ENCODE assay signal across 8 mouse cellular contexts in the genomic region with DNA sequence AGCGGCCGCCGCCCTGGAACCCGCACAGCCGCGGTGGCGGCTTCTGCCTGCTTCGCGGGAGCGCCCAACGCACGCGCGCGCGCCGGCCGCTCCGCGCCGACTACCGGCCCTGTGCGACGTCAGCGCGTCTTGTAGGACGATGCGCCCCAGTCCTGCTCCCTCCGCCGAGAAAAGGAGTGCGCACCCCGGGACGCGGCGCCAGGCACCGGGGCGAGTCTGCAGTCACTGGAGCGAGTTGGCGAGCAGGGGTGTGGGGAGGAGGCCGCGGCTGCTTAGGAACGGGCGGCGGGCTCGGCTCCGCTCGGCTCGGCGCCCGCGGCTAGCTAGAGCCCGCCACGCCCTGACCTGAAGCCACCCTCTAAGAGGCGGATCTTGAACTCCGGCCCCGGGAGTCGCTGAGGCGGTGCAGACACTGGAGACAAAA. TPM values are rescaled to one million over a fixed set of nuclear protein-coding genes. Genes with fewer than 3 reads are reported as not detected.
DNase-seq lines count a peak whose midpoint lies in the region; ATAC-seq lines count a peak whose summit lies in the region.

A gene (minus strand): TSS at position 86 of the 424 bp plus-strand sequence.

- WGBS in heart, embryonic 14.5 days = under 1% methylated on average over 52 of the region's 58 CpGs
- WGBS in liver, embryonic 13.5 days (ENCODE audit: insufficient replicate concordance) = 0% methylated on average over 58 of the region's 58 CpGs
- whole genome bisulfite sequencing in neural tube, embryonic 12.5 days = under 1% methylated on average over 58 of the region's 58 CpGs

- H3K9ac ChIP-seq in heart, embryonic 14.5 days (ENCODE audit: low read length) = peak within 1 kb of the TSS; percentile 96
- H3K9ac ChIP-seq in liver, embryonic 13.5 days = peak within 1 kb of the TSS; percentile 92
- peak within 1 kb of the TSS; percentile 97 for H3K9ac ChIP-seq in neural tube, embryonic 12.5 days

- H3K4me1 ChIP-seq in brown adipose tissue, adult 24 weeks (ENCODE audit: control insufficient read depth, insufficient read depth, insufficient read length, low read length) = no peaks in the 10 kb centered on the region; the same call in 1 of the 2 replicates
- peaks cover 0 to 6% of the 10 kb centered on the region in 2 experiments; a peak in 2 of 4 replicates for H3K4me1 ChIP-seq in heart, embryonic 14.5 days (ENCODE audit: control insufficient read depth in 2 of 2, insufficient read depth in 2 of 2, low read length in 2 of 2)
- H3K4me1 ChIP-seq in liver, embryonic 13.5 days (replicated peaks) = peaks cover 17% of the 10 kb centered on the region
- H3K4me1 ChIP-seq in neural tube, embryonic 12.5 days = peaks cover 5% of the 10 kb centered on the region; the same call in 1 of the 2 replicates

- peak; percentile 72 for ATAC-seq in CD4-positive, CD25-positive, alpha-beta regulatory T cell, adult 4 months
- peak; percentile 84 for ATAC-seq in heart, embryonic 14.5 days (ENCODE audit: insufficient number of reproducible peaks, insufficient read depth, low FRiP score, low read depth)
- ATAC-seq in liver, embryonic 13.5 days (ENCODE audit: low read depth) = peak; percentile 77
- peak; percentile 92 for ATAC-seq in neural tube, embryonic 12.5 days (ENCODE audit: low FRiP score, low read depth)

- peak within 1 kb of the TSS; percentile 87 for H3K4me2 ChIP-seq in heart, embryonic 14.5 days (ENCODE audit: low read length)
- H3K4me2 ChIP-seq in liver, embryonic 13.5 days = peak within 1 kb of the TSS; percentile 99
- H3K4me2 ChIP-seq in neural tube, embryonic 12.5 days (replicated peaks) = peak within 1 kb of the TSS; percentile 61

- peak; percentile 44 for DNase-seq in fibroblast of lung, adult 2 months (ENCODE audit: low read depth)
- peak; percentile 93 for DNase-seq in kidney, postnatal 14 days
- DNase-seq in liver, embryonic 13.5 days = peak; percentile 67
- DNase-seq in telencephalon, adult 2 months (ENCODE audit: low read depth, low spot score) = peak; percentile 86

- H3K4me3 ChIP-seq in brown adipose tissue, adult 24 weeks (ENCODE audit: insufficient read depth, low read depth, low read length) = peak within 1 kb of the TSS; percentile 86
- H3K4me3 ChIP-seq in heart, embryonic 14.5 days (ENCODE audit: control insufficient read depth in 1 of 2, insufficient read depth in 1 of 2, low read depth in 1 of 2, low read length in 2 of 2) = peak within 1 kb of the TSS; percentile 76 to 97
- peak within 1 kb of the TSS; percentile 89 for H3K4me3 ChIP-seq in liver, embryonic 13.5 days (replicated peaks)
- peak within 1 kb of the TSS; percentile 95 for H3K4me3 ChIP-seq in neural tube, embryonic 12.5 days

- H3K36me3 ChIP-seq in heart, embryonic 14.5 days (ENCODE audit: control insufficient read depth, insufficient read depth, low read length) = peaks cover 17% of the 10 kb centered on the region
- H3K36me3 ChIP-seq in liver, embryonic 13.5 days = no peaks in the 10 kb centered on the region
- no peaks in the 10 kb centered on the region; the same call in 1 of the 2 replicates for H3K36me3 ChIP-seq in neural tube, embryonic 12.5 days

- no peaks in the 10 kb centered on the region for H3K27me3 ChIP-seq in heart, embryonic 14.5 days (ENCODE audit: control insufficient read depth, insufficient read depth, low read length)
- H3K27me3 ChIP-seq in liver, embryonic 13.5 days = no peaks in the 10 kb centered on the region
- no peaks in the 10 kb centered on the region for H3K27me3 ChIP-seq in neural tube, embryonic 12.5 days (replicated peaks)

- peak within 1 kb of the TSS; percentile 87 for H3K27ac ChIP-seq in brown adipose tissue, adult 24 weeks (replicated peaks; ENCODE audit: low read depth, low read length)
- peak within 1 kb of the TSS; percentile 57 to 91 for H3K27ac ChIP-seq in heart, embryonic 14.5 days (replicated peaks in 1 of 2; ENCODE audit: control insufficient read depth in 1 of 2, insufficient read depth in 1 of 2, low read depth in 2 of 2, low read length in 2 of 2)
- H3K27ac ChIP-seq in liver, embryonic 13.5 days = peak within 1 kb of the TSS; percentile 87
- H3K27ac ChIP-seq in neural tube, embryonic 12.5 days = peak within 1 kb of the TSS; percentile 91

- H3K9me3 ChIP-seq in heart, embryonic 14.5 days (ENCODE audit: control insufficient read depth, low read length) = no peaks in the 10 kb centered on the region
- no peaks in the 10 kb centered on the region for H3K9me3 ChIP-seq in liver, embryonic 13.5 days (replicated peaks)
- H3K9me3 ChIP-seq in neural tube, embryonic 12.5 days = no peaks in the 10 kb centered on the region

RNA-seq across cellular contexts. Expression of the gene that starts here (rescaled TPM):
- polyA plus RNA-seq in CD4-positive, CD25-positive, alpha-beta regulatory T cell, adult 4 months (2017; shearing (Covaris generic)) = 10 to 100 TPM in 1 of 2 experiments, 1 to 10 TPM in 1; 7.7 to 12.1 TPM
- 15.5 and 21.6 TPM in 2 replicates for polyA plus RNA-seq in brown adipose tissue, adult 24 weeks (2012; ENCODE audit: insufficient read depth, insufficient read length, missing spikeins)
- polyA plus RNA-seq in heart, embryonic 14.5 days (2014; fragmentation: Nextera tagmentation; extraction: Ambion mirVana) = 18.5 and 18.9 TPM in 2 replicates
- polyA plus RNA-seq in liver, embryonic 13.5 days (2015; fragmentation: Nextera tagmentation; extraction: Ambion mirVana) = 2.3 and 2.5 TPM in 2 replicates
- polyA plus RNA-seq in neural tube, embryonic 12.5 days (2016; fragmentation: Nextera tagmentation; extraction: Ambion mirVana) = 34.5 and 40.6 TPM in 2 replicates

Comparison
In these comparisons a context has a peak if more than half of its experiments do, and no peak if none do; other contexts are left out.
1. Peak in every context shown above with its lines: DNase-seq, ATAC-seq, H3K4me3 ChIP-seq and H3K27ac ChIP-seq.